8 mouse cellular contexts compared by ENCODE assay signal in genomic region chr16:35422141-35422540, GRCm38 (mm10).
DNase-seq lines count a peak whose midpoint lies in the region; ATAC-seq lines count a peak whose summit lies in the region.

No protein-coding gene starts in this region.

- 0 out of 2 replicates have a peak, but pooled peaks have one; percentile 65 for ATAC-seq in frontal cortex, adult (ENCODE audit: low TSS enrichment)

- DNase-seq in frontal cortex, postnatal 10 days (ENCODE audit: low spot score in 2 of 2), result no peak
- peak; percentile 20 for DNase-seq in ovary, postnatal 36 days (ENCODE audit: low spot score)
- no peak for DNase-seq in ovary, postnatal 14 days (ENCODE audit: low spot score)
- peak; percentile 52 to 59 for DNase-seq in cerebellum, postnatal 14 days
- DNase-seq in kidney, postnatal 4 days, result peak; percentile 46 to 63
- DNase-seq in retina, postnatal 1 day, result peak; percentile 53
- no peak for DNase-seq in spleen, adult 12 weeks (ENCODE audit: low spot score)

Comparison
In these comparisons a context has a peak if more than half of its experiments do, and no peak if none do; other contexts are left out.
1. DNase-seq: peak in ovary, postnatal 36 days (single experiment), cerebellum, postnatal 14 days (2 of 2), kidney, postnatal 4 days (2 of 2) and retina, postnatal 1 day (single experiment); none in frontal cortex, postnatal 10 days (0 of 2), ovary, postnatal 14 days (single experiment) and spleen, adult 12 weeks (single experiment).